Mouse (Mus musculus) embryonic stem cell, embryonic (primary cell): ENCODE data around the gene Olfr1087.
"Not testable (repeated sequence)": the region's sequence is repeated elsewhere in the genome, so short reads cannot be mapped to it uniquely, and the experiment has no call there.

Experiments
- CTCF ChIA-PET, 4 experiments: fragments of 300-600 bp in 2 of 4; fragments of 350-600 bp in 2 of 4; sonication (Branson Sonifier 250); formaldehyde crosslinking; loops; one replicate each; lab custom pipeline; 2022; ENCODE audit warnings: inconsistent platforms in 2 of 4; lab: Charles Lee
- POLR2A ChIA-PET, 4 experiments: fragments of 300-600 bp in 2 of 4; fragments of 350-600 bp in 2 of 4; sonication (Branson Sonifier 250); formaldehyde crosslinking; loops; one replicate each; lab custom pipeline; 2022; ENCODE audit warnings: antibody characterized with exemption in 4 of 4, inconsistent platforms in 1 of 4; lab: Charles Lee

The Olfr1087 gene

DNA sequence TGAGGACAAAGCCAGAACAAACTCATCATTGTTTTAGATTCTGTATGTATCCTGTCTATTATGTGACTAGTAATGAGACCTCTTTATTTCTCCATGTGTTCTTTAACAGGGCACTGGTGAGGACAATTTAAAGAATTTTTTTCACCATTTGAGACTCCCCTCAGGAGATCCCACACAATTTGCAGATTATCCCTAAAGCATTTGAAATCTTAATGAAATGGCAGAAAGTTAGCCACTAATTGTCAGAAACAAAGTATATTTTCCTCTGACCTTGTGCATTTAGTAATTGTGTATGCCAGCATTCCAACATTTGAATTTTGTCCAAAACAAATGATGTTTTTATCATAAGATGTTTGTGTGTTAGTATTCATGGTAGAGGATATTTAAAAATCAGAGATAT is at the start of gene Olfr1087:
Gene Olfr1087 (minus strand): TSS at position 101 of the 400 bp plus-strand sequence.
- POLR2A ChIA-PET = no interaction called here
- CTCF ChIA-PET = no interaction called here

DNA sequence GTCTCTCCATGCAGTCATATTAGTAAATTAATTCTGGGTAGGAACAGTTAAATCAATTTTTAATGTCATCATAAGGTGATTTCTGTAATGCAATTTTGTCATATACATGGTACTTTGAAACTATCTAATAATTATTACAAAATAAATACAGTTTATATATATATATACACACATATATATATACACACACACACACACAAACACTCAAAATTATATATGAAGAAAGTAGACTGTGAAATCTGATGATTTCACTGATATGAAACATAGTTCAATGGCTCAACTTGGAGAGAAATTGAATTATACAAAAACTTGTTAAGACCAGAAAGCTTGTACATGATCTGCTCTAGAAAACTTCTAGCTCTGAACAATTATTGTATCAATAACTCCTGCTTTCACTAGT is 35.4 kb upstream of the Olfr1087 start, which contains the start of gene Olfr1089:
Gene Olfr1089 (minus strand): TSS at position 101 of the 400 bp plus-strand sequence.
- CTCF ChIA-PET = no interaction called here
- POLR2A ChIA-PET = no interaction called here

DNA sequence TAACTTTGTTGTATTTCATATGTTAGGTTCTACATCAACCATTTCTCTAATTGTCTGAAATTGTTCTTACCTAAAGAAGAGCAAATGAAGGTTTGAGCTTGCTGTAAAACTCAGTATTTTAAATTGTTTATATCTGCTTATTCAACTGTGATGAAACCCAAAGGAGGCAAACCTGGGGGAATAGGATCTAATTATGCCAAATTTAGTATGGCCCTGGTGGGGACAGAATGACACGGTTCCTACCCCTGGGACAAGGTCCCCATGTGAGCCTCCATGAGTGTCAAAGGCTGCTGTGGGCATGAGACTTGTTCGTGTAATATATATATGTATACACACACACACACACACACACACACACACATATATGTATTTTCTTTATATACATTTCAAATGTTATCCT is 18.2 kb downstream of the Olfr1087 start, which contains the start of gene Olfr1086:
Gene Olfr1086 (minus strand): TSS at position 101 of the 400 bp plus-strand sequence.
- POLR2A ChIA-PET = no interaction called here
- CTCF ChIA-PET = no interaction called here

DNA sequence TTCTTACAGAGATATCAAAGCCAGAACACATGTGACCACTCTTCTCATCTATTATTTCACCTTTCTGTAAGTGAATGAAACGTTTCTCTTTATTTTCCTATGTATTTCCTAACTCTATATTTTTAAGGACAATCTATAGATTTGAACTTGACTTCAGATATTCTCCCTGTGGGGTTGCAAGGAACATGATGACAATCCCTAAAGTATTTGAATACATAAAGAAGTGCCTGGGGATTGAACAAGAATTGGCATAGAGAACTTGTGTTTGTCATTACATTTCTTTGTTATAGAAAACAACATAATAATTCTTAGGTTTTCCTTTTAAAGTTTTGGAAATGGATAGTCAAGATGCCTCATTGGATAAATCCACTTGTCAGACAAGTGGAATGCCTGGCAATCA is 36.3 kb downstream of the Olfr1087 start, which contains the start of gene Olfr1085:
Gene Olfr1085 (minus strand): TSS at position 101 of the 400 bp plus-strand sequence.
- ChIA-PET CTCF (no interaction called here), POLR2A (no interaction called here)

DNA sequence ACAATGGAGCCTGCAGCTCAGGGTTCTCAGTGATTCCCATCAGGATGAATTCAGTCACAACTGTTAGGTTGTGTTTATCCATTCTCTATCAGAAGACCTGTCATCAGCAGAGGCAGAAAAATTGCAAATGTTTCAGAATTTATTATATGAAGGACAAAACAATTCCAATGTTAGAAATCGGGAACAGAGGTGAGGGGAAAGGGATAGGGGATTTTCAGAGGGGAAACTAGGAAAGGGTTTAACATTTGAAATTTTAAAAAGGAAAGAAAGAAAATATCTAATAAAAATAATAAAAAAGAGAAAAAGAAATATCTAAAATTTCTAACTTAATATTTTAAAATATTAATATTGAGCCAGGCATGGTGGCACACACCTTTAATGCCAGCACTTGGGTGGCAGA is 58.6 kb downstream of the Olfr1087 start, which contains the start of gene Olfr1084:
Gene Olfr1084 (minus strand): TSS at position 101 of the 400 bp plus-strand sequence.
- CTCF ChIA-PET, POLR2A ChIA-PET: not testable (repeated sequence)
